Mouse (Mus musculus): ENCODE measurements around the gene Hdac9.

- TF ChIP-seq MEF2A (IDR thresholded peaks at IDR 0.05; ENCODE audit: extremely low read depth, insufficient replicate concordance, low read depth, low read length, poor library complexity, severe bottlenecking) (no peak), POLR2AphosphoS5 (IDR thresholded peaks at IDR 0.05; ENCODE audit: borderline replicate concordance, low read depth, low read length) (no peak), EP300 (IDR thresholded peaks at IDR 0.05; ENCODE audit: low read depth in 1 of 2, low read length in 2 of 2) (no peak), CTCF (IDR thresholded peaks at IDR 0.05 in 2 of 3, conservative IDR thresholded peaks at IDR 0.05 in 1 of 3; ENCODE audit: control insufficient read depth in 1 of 3, insufficient read depth in 1 of 3, low read depth in 2 of 3, low read length in 3 of 3, poor library complexity in 1 of 3, severe bottlenecking in 1 of 3) (no peak), TCF12 (IDR thresholded peaks at IDR 0.05; ENCODE audit: low read depth, low read length) (no peak)
Measured at GRCm38 (mm10) chr12:34287218-34287617, 629.7 kb downstream of the Hdac9 start.
